Mouse (Mus musculus) myocyte (in vitro differentiated cells): Measurements from ENCODE around the gene Ank3. TPM values are rescaled to one million over a fixed set of nuclear protein-coding genes. Genes with fewer than 3 reads are reported as not detected.
A peak's percentile ranks its signal among the peaks of the same experiment; 100 is the strongest.
"Not testable (repeated sequence)": the region's sequence is repeated elsewhere in the genome, so short reads cannot be mapped to it uniquely, and the experiment has no call there.

Source experiments
- H3K27me3 ChIP-seq: one replicate; pipeline ENCODE4 v1.6.1; 2011; ENCODE audit not compliant: control insufficient read depth, insufficient read depth, insufficient read length
- H3K36me3 ChIP-seq: one replicate; pipeline ENCODE4 v1.6.1; 2011; ENCODE audit not compliant: control insufficient read depth, insufficient read depth
- H3K4me2 ChIP-seq: one replicate; pipeline ENCODE4 v1.6.1; 2011; ENCODE audit warnings: low read depth, control low read depth
- H3K4me3 ChIP-seq: one replicate; pipeline ENCODE4 v1.5.1; 2011; ENCODE audit warnings: mild to moderate bottlenecking, control low read depth, moderate library complexity
- H3K79me2 ChIP-seq: one replicate; pipeline ENCODE4 v1.6.1; 2011; ENCODE audit not compliant: control insufficient read depth, insufficient read depth
- H3ac ChIP-seq: one replicate; pipeline ENCODE4 v1.6.1; 2011; ENCODE audit not compliant: control insufficient read depth, insufficient read length
- CEBPB ChIP-seq: IDR thresholded peaks from 2 replicates; pipeline ENCODE4 v1.6.1; 2011; ENCODE audit warnings: mild to moderate bottlenecking, moderate library complexity; ENCODE audit not compliant: poor library complexity, insufficient read depth, severe bottlenecking
- E2F4 ChIP-seq: IDR thresholded peaks from one replicate; pipeline ENCODE4 v1.6.1; 2011; ENCODE audit warnings: mild to moderate bottlenecking, control low read depth, moderate library complexity; ENCODE audit not compliant: insufficient read depth
- MAX ChIP-seq: IDR thresholded peaks from one replicate; pipeline ENCODE4 v1.6.1; 2011; ENCODE audit warnings: low read depth, mild to moderate bottlenecking, control low read depth
- MYOD1 ChIP-seq, 3 experiments: IDR thresholded peaks; one replicate each; pipeline ENCODE4 v1.6.1; 2011; ENCODE audit warnings: control low read depth in 2 of 3, low read depth in 2 of 3, mild to moderate bottlenecking in 2 of 3, moderate library complexity in 1 of 3; ENCODE audit not compliant: insufficient read length in 2 of 3, control insufficient read depth in 1 of 3
- MYOG ChIP-seq, 3 experiments: IDR thresholded peaks; one replicate each; pipeline ENCODE4 v1.6.1; 2011; ENCODE audit warnings: control low read depth in 2 of 3, low read depth in 2 of 3, mild to moderate bottlenecking in 2 of 3; ENCODE audit not compliant: insufficient read length in 2 of 3, control insufficient read depth in 1 of 3, insufficient read depth in 1 of 3
- POLR2A ChIP-seq: IDR thresholded peaks from one replicate; pipeline ENCODE4 v1.6.1; 2011; ENCODE audit warnings: low read depth, mild to moderate bottlenecking, control low read depth, moderate library complexity; ENCODE audit not compliant: insufficient read length
- POLR2AphosphoS2 ChIP-seq: IDR thresholded peaks from one replicate; pipeline ENCODE4 v1.6.1; 2011; ENCODE audit warnings: low read depth, control low read depth; ENCODE audit not compliant: insufficient read length
- REST ChIP-seq: IDR thresholded peaks from one replicate; pipeline ENCODE4 v1.6.1; 2011; ENCODE audit warnings: mild to moderate bottlenecking, control low read depth, moderate library complexity; ENCODE audit not compliant: insufficient read depth, insufficient read length
- SRF ChIP-seq: IDR thresholded peaks from one replicate; pipeline ENCODE4 v1.6.1; 2011; ENCODE audit warnings: low read depth; ENCODE audit not compliant: control insufficient read depth, insufficient read length
- TCF12 ChIP-seq: IDR thresholded peaks from one replicate; pipeline ENCODE4 v1.6.1; 2011; ENCODE audit warnings: mild to moderate bottlenecking, control low read depth; ENCODE audit not compliant: poor library complexity, insufficient read depth, severe bottlenecking
- TCF3 ChIP-seq: IDR thresholded peaks from one replicate; pipeline ENCODE4 v1.6.1; 2011; ENCODE audit warnings: low read depth, control low read depth; ENCODE audit not compliant: insufficient read length
- USF1 ChIP-seq: IDR thresholded peaks from one replicate; pipeline ENCODE4 v1.6.1; 2011; ENCODE audit warnings: low read depth, mild to moderate bottlenecking, control low read depth, moderate library complexity
- polyA plus RNA-seq: library from polyadenylated mRNA; unstranded; fragments of >200 nt; fragmentation: generic; extraction: Trizol; gene quantifications from one replicate; pipeline ENCODE4 v1.2.1, GENCODE M21; 2012; ENCODE audit warnings: missing spikeins

The Ank3 gene
- polyA plus RNA-seq, 1 experiment: 5.5 TPM

DNA sequence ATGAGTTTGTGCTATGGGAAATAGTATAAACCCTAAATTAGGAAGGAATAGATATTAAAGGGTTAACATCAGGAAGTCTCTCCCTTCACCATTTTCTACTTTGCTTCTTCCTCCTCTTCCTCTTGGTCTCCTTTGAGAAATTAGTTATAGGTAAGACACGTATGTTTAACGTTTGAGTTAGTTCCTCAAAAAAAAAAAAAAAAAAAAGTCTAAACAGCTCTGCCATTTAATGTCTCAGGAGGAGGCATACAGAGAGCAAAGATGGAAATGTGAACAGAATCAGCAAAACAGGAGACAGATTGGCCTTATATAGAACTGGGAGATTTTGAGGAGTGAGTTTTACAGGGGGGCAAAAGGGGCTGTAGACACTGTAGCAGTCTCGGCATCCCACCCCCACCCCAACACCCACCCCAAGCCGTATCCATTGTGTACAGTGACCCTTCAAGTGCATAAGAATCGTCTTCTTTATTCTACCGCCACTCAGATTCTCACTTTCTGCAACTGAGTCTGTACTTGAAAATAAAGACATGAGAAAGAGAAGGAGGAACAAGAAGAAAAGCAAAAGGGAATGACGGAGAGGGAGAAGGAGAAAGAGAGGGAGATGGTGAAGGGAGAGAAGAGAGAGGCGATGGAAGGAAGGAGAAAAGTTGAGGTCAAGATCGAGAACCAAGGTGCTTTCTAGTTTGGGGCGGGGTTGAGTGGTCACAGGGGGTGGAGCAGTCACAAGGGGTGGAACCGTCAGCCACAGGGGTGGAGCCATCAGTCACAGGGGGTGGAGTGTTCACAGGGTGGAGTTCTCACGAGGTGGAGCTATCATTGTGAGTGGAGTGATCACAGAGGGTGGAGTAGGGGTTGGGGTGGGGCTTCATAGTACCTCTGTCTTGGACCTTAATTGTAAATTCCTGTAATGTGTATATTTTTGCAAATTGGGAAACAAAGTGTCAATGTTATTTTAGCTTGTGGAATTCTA lies 509.5 kb downstream of the Ank3 start:
- Histone ChIP-seq H3K79me2 (no peaks in the 10 kb centered on the region), H3K4me3 (no peak overlapping the region), H3K4me2 (peak overlapping the region; percentile 2), H3K36me3 (no peaks in the 10 kb centered on the region), H3K27me3 (no peaks in the 10 kb centered on the region), H3ac (no peak overlapping the region)
- TF ChIP-seq POLR2AphosphoS2: no peak
- no peak for TF ChIP-seq E2F4
- no peak for TF ChIP-seq MYOG (IDR thresholded peaks at IDR 0.05; ENCODE audit: control insufficient read depth in 1 of 3, insufficient read depth in 1 of 3, insufficient read length in 2 of 3, low read depth in 2 of 3)
- no peak for TF ChIP-seq TCF12
- TF ChIP-seq POLR2A: no peak
- TF ChIP-seq CEBPB: no peak
- no peak for TF ChIP-seq MYOD1 (IDR thresholded peaks at IDR 0.05; ENCODE audit: control insufficient read depth in 1 of 3, insufficient read length in 2 of 3, low read depth in 2 of 3)
- TF ChIP-seq USF1: no peak
- no peak for TF ChIP-seq TCF3

DNA sequence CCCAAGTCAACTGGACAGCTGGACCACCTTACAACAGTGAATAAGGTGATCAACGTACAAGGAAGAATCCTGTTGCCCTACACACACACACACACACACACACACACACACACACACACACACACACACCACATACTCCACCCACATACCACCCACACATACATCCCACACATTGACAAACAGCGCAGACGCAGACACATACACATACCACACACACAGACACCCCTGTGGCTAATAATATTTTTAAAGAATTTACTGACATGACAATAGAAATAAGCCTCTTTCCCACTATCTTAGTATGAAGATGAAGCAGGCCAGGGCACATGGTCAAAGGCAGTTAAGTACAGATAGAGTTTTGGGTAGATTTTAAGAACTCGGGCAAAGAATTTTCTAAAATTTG lies 511.3 kb downstream of the Ank3 start:
- H3ac ChIP-seq: no peak overlapping the region
- no peaks in the 10 kb centered on the region for H3K79me2 ChIP-seq
- H3K4me2 ChIP-seq: no peak overlapping the region
- no peaks in the 10 kb centered on the region for H3K36me3 ChIP-seq
- H3K4me3 ChIP-seq: no peak overlapping the region
- no peaks in the 10 kb centered on the region for H3K27me3 ChIP-seq
- no peak for TF ChIP-seq MYOD1 (IDR thresholded peaks at IDR 0.05; ENCODE audit: control insufficient read depth in 1 of 3, insufficient read length in 2 of 3, low read depth in 2 of 3)

DNA sequence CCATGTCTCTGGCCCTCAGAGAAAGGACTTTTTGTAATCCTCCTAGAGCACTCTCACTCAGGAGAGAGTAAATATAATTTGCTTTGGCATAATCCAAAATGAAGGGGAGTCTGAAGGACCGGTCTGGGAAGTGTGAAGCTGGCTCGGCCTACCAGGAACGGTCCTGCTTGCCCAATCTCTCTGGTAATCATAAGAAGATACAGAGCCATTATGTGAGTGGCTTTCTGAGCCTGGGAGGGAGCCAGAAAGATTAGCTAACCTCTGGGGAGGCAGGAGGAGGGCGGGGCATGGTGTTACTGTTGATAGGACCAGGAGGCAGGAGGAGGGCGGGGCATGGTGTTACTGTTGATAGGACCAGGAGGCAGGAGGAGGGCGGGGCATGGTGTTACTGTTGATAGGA lies 511.7 kb downstream of the Ank3 start:
- H3K79me2 ChIP-seq, H3K36me3 ChIP-seq, H3ac ChIP-seq, H3K4me2 ChIP-seq, H3K27me3 ChIP-seq, H3K4me3 ChIP-seq: not testable (repeated sequence)

DNA sequence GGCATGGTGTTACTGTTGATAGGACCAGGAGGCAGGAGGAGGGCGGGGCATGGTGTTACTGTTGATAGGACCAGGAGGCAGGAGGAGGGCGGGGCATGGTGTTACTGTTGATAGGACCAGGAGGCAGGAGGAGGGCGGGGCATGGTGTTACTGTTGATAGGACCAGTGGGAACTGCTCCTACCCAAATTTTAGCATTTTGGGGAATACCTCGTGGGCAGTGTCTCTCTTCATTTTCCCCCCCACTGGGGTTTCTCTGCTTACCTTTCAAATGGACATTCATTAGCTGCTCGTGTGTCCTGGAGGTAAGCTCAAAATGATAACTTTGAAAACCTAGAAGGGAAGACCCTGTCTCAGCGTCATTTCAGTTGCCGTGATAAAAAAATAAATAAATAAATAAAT lies 512.2 kb downstream of the Ank3 start:
- not testable (repeated sequence) for H3K36me3 ChIP-seq, H3K27me3 ChIP-seq, H3K4me2 ChIP-seq, H3K4me3 ChIP-seq, H3ac ChIP-seq, H3K79me2 ChIP-seq

DNA sequence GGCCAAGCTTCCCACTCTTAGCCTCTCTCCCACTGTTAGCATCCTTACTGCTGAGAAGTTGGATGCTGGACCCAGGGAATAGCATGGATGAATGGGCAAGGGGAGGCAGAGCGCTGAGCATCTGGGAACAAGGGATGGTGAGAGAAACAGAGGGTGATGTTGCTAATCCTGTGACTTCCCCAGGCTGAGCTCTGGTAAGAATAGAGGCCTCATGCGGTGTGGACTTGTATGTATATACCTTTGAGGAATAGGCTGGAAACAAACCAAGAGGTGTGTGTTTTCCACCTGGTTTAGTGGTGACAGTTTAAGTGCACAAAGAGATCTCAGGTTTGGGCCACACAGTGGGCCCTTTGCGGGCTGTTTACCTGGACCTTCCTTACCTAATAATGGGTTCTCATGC lies 517.0 kb downstream of the Ank3 start:
- H3K79me2 ChIP-seq: no peaks in the 10 kb centered on the region
- H3K36me3 ChIP-seq: no peaks in the 10 kb centered on the region

DNA sequence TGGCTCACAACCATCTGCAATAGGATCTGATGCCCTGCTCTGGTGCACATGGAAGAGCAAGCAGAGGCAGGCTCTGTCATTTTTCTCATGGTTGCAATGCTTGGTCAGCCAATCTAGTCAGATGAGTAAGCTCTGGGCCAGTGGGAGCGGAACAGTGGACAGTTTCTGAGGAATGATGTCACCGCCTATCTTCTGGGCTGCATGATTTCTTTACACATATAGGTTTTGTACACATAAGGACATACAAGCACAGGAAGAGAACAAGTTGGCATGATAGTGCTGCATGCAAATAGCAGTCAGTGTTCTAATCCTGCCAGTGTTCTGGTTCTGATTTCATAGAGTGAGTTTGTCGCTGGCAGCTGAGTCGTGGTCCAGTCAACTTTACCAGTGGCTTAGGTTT lies 517.6 kb downstream of the Ank3 start:
- Histone ChIP-seq H3K4me3 (no peak overlapping the region), H3K4me2 (peak overlapping the region; percentile 76), H3K79me2 (no peaks in the 10 kb centered on the region), H3K36me3 (no peaks in the 10 kb centered on the region), H3ac (no peak overlapping the region), H3K27me3 (no peaks in the 10 kb centered on the region)
- TF ChIP-seq CEBPB (no peak), TCF12 (no peak), TCF3 (no peak), E2F4 (no peak), POLR2AphosphoS2 (no peak), MYOD1 (IDR thresholded peaks at IDR 0.05; ENCODE audit: control insufficient read depth in 1 of 3, insufficient read length in 2 of 3, low read depth in 2 of 3) (no peak), MAX (no peak), MYOG (IDR thresholded peaks at IDR 0.05; ENCODE audit: control insufficient read depth in 1 of 3, insufficient read depth in 1 of 3, insufficient read length in 2 of 3, low read depth in 2 of 3) (no peak), USF1 (no peak), POLR2A (no peak), REST (no peak), SRF (no peak)

More for the DNA sequence above, 517.0 kb downstream of the Ank3 start:
- Histone ChIP-seq H3ac (no peak overlapping the region), H3K4me2 (no peak overlapping the region), H3K4me3 (no peak overlapping the region), H3K27me3 (no peaks in the 10 kb centered on the region)
- TF ChIP-seq TCF3 (no peak), MYOD1 (IDR thresholded peaks at IDR 0.05; ENCODE audit: control insufficient read depth in 1 of 3, insufficient read length in 2 of 3, low read depth in 2 of 3) (no peak), MYOG (IDR thresholded peaks at IDR 0.05; ENCODE audit: control insufficient read depth in 1 of 3, insufficient read depth in 1 of 3, insufficient read length in 2 of 3, low read depth in 2 of 3) (no peak), USF1 (no peak), POLR2A (no peak), CEBPB (no peak), MAX (no peak), REST (no peak), E2F4 (no peak), POLR2AphosphoS2 (no peak), SRF (no peak), TCF12 (no peak)
